Mouse (Mus musculus) cerebellum, postnatal 36 days (tissue): Measurements from ENCODE around the gene Gm35549.
A peak's percentile ranks its signal among the peaks of the same experiment; 100 is the strongest.

Source experiments
- DNase-seq, 2 experiments: peaks; one replicate each; pipeline ENCODE4 v3.0.0; 2021 to 2022; ENCODE audit warnings: mixed read lengths in 2 of 2

Gene Gm35549

DNA sequence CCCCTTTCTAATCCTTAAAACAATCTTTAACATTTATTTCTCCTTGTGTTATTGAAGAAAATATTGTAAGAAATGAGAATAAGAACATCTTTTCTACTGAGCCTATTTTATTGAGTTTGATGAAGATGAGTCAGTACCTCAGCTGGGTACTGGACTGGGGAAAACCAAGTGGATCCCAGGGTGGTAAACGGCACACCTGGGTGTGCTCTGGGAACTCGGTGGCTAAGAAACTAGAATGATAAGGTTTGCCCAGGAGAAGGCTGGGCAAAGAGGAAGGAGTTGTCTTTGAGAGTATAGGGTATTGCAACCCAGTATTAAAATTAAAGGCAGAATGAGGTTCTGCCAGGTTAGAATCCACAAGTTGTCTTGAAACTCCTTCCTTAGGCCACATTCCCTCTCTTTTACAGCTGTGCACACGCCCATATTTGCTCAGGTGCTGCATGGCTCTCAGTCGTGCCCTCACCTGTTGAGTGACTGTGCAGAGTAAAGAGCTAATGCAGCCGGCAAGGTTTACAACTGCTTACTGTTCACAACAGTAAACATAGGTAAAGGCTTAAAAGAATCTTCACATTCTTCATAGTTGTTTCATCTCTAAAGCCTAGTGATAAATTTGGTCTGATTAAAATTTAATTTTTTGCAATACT, 20.3 kb downstream of the Gm35549 start:
- DNase-seq, result no peak

DNA sequence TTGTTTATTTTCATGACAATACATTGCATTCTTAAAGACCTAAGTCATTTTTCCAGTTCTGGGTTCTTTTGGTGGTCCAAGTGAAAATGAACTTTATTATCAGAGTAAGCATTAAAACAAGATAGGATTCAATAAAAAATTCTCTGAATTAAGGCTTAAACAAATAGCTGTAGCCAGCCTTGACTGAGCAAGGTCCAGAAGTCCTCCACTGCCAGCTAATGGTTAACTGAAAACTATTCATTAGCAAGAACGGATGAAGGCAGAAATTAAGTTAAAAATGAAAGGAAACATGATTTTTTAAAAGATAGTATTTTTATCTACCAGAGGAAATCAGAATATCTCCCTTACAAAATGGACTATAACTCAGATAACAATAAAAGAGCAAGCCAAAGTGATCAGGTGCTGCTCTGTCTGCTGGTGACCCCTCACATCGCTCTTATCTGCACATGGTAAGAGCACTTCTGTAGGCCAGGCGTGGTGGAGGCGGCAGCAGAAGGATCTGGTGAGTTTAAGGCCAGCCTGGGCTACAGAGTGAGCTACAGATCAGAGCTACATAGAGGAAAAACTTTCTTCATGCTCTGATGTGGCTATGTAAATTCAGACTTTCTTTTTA, 28.5 kb downstream of the Gm35549 start:
- DNase-seq, result no peak

DNA sequence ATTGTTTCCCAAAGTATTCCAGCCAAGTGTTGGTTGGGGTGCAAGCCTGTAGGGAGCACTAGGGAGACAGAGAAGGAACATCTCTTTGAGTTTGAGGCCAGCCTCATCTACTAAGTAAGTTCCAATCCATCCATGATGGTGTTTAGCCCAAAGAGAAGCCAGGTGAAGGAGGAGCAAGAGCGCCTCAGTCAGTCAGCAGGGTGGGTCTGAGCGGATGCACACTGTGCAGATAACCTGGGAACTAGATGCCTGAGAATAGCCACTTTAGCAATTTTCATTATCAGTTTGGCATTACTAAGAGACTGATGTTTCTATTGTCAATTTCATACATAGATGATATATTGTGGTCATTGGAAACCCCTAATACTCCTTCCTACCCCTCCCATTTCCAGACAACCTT, 29.1 kb downstream of the Gm35549 start:
- no peak for DNase-seq

DNA sequence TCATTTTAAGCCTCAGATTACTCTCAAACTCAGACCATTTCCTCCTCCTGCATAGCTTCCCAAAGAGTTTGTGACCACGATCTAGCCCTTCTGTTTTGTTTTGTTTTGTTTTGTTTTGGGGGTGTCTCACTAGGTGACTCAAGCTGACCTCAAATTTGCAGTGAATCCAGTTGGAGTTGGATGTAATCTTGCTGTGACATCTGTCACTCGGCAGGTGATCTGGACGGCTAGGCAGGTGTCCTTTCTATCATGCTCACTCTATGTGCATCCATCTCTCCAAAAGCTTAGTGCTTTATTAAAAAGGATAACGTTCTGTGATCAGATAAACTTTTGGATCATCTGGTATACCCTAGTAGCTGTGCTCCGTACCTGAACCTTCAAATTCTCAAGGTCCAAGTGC, 31.4 kb downstream of the Gm35549 start:
- DNase-seq, result peak; percentile 38 to 39

DNA sequence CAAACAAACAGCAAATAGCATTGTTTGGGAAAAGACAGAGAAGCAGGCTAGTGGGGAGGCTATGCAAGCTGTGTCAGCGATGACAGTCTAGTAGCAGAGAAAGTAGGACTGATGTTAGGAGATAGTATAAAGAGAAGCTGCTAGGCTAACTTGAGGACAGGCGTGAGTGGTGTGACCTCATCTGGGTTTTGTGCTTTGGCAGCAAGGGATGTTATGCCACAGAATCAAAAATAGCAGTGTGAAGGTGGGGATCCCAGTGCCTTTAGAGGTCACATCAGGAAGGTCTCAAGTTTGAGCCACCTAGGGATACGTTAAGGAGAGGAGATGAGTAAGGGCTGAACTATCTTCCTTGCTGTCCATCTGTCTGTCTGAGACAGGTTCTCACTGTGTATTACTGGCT, 33.6 kb downstream of the Gm35549 start:
- DNase-seq, result no peak

DNA sequence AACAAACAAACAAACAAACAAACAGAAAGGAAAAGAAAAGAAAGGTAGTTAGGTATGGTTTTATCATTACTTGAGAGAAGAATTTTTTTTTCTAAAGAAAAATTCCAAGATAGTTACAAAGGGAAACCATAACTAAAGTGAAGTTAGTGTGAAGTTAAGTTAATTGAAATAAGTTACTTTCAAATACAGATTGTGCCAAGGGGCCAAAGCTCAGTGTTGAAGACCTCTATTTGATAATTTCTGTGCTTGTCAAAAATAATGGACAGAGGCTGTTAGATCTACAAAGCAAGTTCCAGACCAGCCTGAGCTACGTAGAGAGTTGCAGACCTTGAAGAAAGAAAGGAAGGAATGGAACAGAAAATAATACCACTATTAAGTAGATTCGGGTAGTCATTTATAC, 36.6 kb downstream of the Gm35549 start:
- no peak for DNase-seq

DNA sequence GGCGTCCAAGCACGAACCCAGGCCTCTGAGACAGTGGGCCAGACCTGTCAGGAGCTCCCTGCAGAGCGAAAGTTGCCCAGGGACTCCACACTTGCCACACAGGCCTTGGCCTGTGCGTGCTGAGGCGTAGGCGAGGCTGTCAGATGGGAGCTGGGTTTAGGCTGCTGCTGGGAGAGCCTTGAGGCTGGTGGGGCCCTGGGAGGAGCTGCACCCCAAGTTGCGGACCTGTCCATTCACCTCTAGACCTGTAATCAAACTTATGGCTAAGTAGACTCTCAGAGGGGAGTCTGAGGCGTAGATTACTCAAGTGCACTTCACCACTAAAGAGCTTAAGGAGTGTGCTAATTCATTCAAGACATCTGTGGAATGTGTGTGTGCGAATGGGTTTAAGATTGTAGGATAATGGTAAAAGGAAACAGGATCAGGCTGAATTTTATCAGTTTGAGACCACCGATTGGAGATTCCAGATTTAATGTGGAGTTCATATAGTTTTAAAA, 37.9 kb downstream of the Gm35549 start:
- no peak for DNase-seq

DNA sequence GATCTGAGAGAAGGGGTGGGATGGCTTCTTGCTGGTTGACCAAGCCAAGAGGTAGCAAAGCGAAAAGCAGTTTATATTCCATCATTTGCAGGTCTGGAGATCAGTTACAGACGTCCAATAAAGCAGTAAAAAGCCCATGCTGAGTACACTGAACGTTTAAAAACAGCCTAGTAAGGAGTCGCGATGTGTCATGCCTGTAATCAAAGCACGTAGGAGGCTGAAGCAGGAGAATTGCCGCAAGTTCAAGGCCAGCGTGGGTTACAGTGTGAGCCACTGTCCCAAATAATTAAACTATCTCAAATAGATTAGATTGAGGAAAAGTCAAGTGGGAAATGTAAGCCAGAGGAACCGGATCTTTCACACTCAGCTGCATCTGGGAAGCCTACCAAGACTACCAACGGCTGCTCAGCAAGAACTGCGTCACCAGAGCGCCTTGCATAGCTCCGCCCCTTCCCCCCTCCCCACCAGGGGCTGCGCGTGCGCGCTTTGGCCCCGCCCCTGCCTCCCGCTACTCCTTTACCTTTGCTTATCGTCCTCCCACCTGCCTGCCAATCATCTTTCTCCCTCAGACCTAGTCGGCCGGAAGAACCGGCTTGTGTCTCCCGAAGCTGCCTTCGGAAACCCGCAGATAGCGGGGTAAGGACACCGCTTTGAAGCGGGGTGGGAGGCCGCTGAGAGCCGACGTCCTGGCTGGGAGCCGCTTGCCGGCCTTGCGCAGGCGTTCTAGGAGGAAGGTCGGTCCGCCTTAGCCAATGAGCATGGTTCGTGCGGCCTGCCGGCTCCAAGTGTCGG, 38.6 kb downstream of the Gm35549 start, which contains the start of gene Tcaim:
Tcaim (plus strand) TSS at position 487 of the 792 bp plus-strand sequence.
- peak; percentile 90 to 94 for DNase-seq

DNA sequence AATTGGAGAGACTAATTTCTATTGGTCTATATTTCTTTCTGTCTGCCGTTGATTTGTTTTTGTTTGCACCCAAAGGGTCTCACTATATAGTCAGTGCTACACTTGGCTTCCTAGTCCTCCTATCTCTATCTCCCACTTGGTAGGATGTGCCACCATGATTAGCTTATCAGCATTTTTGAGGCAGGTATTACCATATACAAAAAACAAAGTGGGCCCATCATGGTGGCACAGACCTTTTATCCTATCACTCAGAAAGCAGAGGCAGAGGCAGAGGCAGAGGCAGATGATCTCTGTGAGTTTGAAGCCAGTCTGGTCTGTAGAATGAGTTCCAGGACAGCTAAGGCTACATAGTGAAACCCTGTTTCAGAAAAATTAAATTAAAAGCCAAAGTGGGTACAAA, 57.3 kb downstream of the Gm35549 start:
- no peak for DNase-seq

DNA sequence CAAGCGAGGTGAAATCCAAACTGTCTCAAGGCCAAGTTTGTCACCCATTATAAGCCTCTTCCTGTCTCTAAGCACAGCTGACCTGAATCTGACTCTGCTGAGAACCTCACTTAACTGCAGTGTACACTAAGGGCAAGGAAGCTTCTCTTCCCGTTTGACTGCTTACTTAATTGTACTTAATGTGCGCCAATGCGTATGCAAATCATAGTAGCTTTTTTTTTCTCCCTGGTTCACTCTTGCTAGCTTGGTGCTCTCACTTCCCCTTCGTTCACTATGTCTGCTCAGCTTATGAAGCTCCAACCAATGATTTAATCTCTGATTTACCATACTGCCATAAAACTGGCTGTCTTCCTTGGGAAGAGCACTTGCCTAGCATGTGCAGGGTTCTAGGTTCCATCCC, 58.6 kb downstream of the Gm35549 start:
- no peak for DNase-seq
